19 mouse cellular contexts compared by ENCODE assay signal in the genomic region with DNA sequence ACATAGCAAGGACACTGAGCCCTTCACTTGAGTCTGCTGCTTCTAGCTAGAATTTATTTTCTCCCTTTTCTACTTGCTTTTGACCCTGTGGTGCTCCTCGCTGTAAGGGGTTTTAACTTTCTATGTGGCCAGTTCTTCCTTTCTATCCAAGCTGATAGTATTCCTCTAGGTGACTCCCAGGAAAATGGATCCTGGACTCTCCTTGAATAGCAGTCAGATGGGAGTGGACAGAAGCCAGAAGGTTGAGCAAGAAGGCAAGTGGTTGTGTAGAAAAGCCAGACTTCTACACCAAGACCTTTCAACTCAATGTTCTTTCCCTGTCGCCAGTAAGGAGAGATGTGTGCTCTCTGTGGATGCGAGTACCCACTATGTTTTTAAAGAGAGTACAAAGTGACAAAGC. TPM values are rescaled to one million over a fixed set of nuclear protein-coding genes. Genes with fewer than 3 reads are reported as not detected.
"Had no signal": no experiment of that assay in that cellular context is flagged by ENCODE, and none has a peak within 500 bp of the region (broad histone marks: within the 10 kb centered on the region; RNA-seq: fewer than 3 reads in every experiment).

No protein-coding gene starts in this region.

- DNase-seq: gastrocnemius, adult 2 months; gastrocnemius, postnatal 10 days; gastrocnemius, postnatal 25 days; heart, adult 18-20 months; heart, postnatal 10 days; heart, postnatal 4 days; kidney, adult 18-20 months; kidney, adult 8-10 months; kidney, postnatal 10 days; kidney, postnatal 25 days; kidney, postnatal 4 days; liver; liver, embryonic 13.5 days had no signal

RNA-seq across cellular contexts. Expression of a gene that starts 55.2 kb away (rescaled TPM):
- total RNA-seq: granulocyte monocyte progenitor cell, adult 5-6 weeks had no signal
- polyA plus RNA-seq: heart, embryonic 10.5 days; hindbrain, embryonic 14.5 days; inflammation-experienced regulatory T-cells, adult 6 months; liver, embryonic 11.5 days; liver, embryonic 15.5 days had no signal
